Mouse (Mus musculus): ENCODE measurements around the gene Gm10382. TPM values are rescaled to one million over a fixed set of nuclear protein-coding genes. Genes with fewer than 3 reads are reported as not detected.

Gene Gm10382
- total and polyA plus RNA-seq, 3 experiments = 0.65 to 0.96 TPM; not detected in 1

GRCm38 (mm10) chr5:125358270-125358608, 30.9 kb upstream of the Gm10382 start:
- Histone ChIP-seq H3K9me3 (replicated peaks; ENCODE audit: insufficient read depth, low read length) (no peaks in the 10 kb centered on the region), H3K4me1 (ENCODE audit: control insufficient read depth in 1 of 2, insufficient read depth in 2 of 2, low read length in 2 of 2) (peaks cover 0 to 11% of the 10 kb centered on the region in 2 experiments; a peak in 2 of 4 replicates), H3K9ac (ENCODE audit: control insufficient read depth, low read depth, low read length, poor library complexity, severe bottlenecking) (peak overlapping the region; percentile 41; the same call in 1 of the 2 replicates), H3K4me3 (ENCODE audit: control insufficient read depth in 1 of 2, insufficient read depth in 1 of 2, low read depth in 2 of 2, low read length in 2 of 2) (peak overlapping the region; percentile 36 to 47), H3K27ac (ENCODE audit: control insufficient read depth, low read depth, low read length) (peak overlapping the region; percentile 77), H3K79me2 (ENCODE audit: control insufficient read depth, insufficient read depth, low read length, poor library complexity) (no peaks in the 10 kb centered on the region), H3K36me3 (ENCODE audit: control insufficient read depth in 1 of 2, insufficient read depth in 2 of 2, low read length in 2 of 2) (peaks cover 0 to 4% of the 10 kb centered on the region in 2 experiments; a peak in 2 of 4 replicates), H3K27me3 (ENCODE audit: control insufficient read depth in 1 of 2, insufficient read depth in 2 of 2, low read length in 2 of 2) (no peaks in the 10 kb centered on the region)
- DNase-seq (ENCODE audit: low read depth, low spot score) = peak; percentile 99
- TF ChIP-seq TCF12 (IDR thresholded peaks at IDR 0.05; ENCODE audit: low read depth, low read length) (peak; percentile 83), TBP (IDR thresholded peaks at IDR 0.05; ENCODE audit: low read depth, low read length) (peak; percentile 51; the same call in 1 of the 2 replicates), GATA1 (IDR thresholded peaks at IDR 0.05; ENCODE audit: low read depth, low read length) (peak; percentile 91), USF1 (IDR thresholded peaks at IDR 0.05; ENCODE audit: low read depth, low read length) (peak; percentile 59), RCOR1 (IDR thresholded peaks at IDR 0.05; ENCODE audit: low read depth, low read length) (peak; percentile 99), POLR2A (IDR thresholded peaks at IDR 0.05; ENCODE audit: control insufficient read depth in 1 of 2, insufficient read depth in 1 of 2, low read depth in 1 of 2, low read length in 2 of 2, poor library complexity in 1 of 2) (peak in 1 of 2 experiments; percentile 36; a peak in 1 of 4 replicates), BHLHE40 (IDR thresholded peaks at IDR 0.05; ENCODE audit: borderline replicate concordance, low read depth, low read length) (peak; percentile 81), TAL1 (IDR thresholded peaks at IDR 0.05; ENCODE audit: low read length) (peak; percentile 76), NRF1 (IDR thresholded peaks at IDR 0.05; ENCODE audit: insufficient read depth, low read depth, low read length, poor library complexity, severe bottlenecking) (no peak), MXI1 (IDR thresholded peaks at IDR 0.05; ENCODE audit: low read depth, low read length) (peak; percentile 75; the same call in 1 of the 2 replicates), RAD21 (IDR thresholded peaks at IDR 0.05; ENCODE audit: low read depth, low read length) (peak; percentile 11), MAZ (IDR thresholded peaks at IDR 0.05; ENCODE audit: low read depth, low read length) (peak; percentile 89), MEF2A (IDR thresholded peaks at IDR 0.05; ENCODE audit: extremely low read depth, insufficient replicate concordance, low read depth, low read length, poor library complexity, severe bottlenecking) (no peak), ELF1 (IDR thresholded peaks at IDR 0.05; ENCODE audit: low read depth, low read length) (peak; percentile 77), POLR2AphosphoS2 (IDR thresholded peaks at IDR 0.05; ENCODE audit: low read length) (no peak), NELFE (IDR thresholded peaks at IDR 0.05; ENCODE audit: low read depth, low read length) (no peak), MAFK (IDR thresholded peaks at IDR 0.05; ENCODE audit: borderline replicate concordance, low read depth, low read length) (peak; percentile 60; the same call in 1 of the 2 replicates), HCFC1 (IDR thresholded peaks at IDR 0.05; ENCODE audit: low read depth, low read length) (no peak; the same call in 1 of the 2 replicates), ZMIZ1 (IDR thresholded peaks at IDR 0.05; ENCODE audit: low read depth, low read length) (no peak), MYC (IDR thresholded peaks at IDR 0.05; ENCODE audit: low read depth, low read length) (peak; percentile 85), MAX (IDR thresholded peaks at IDR 0.05; ENCODE audit: low read length) (peak; percentile 88), SIN3A (IDR thresholded peaks at IDR 0.05; ENCODE audit: low read length) (peak; percentile 87), EP300 (IDR thresholded peaks at IDR 0.05; ENCODE audit: low read depth in 1 of 2, low read length in 2 of 2) (peak; percentile 91 to 94), KAT2A (conservative IDR thresholded peaks at IDR 0.05; ENCODE audit: low read depth, low read length) (peak; percentile 30; the same call in 1 of the 2 replicates), SMC3 (IDR thresholded peaks at IDR 0.05; ENCODE audit: low read depth, low read length) (peak; percentile 38), CTCF (IDR thresholded peaks at IDR 0.05 in 2 of 3, conservative IDR thresholded peaks at IDR 0.05 in 1 of 3; ENCODE audit: control insufficient read depth in 1 of 3, insufficient read depth in 1 of 3, low read depth in 2 of 3, low read length in 3 of 3, poor library complexity in 1 of 3, severe bottlenecking in 1 of 3) (peak in 1 of 3 experiments; percentile 44; a peak in 2 of 6 replicates), ETS1 (IDR thresholded peaks at IDR 0.05; ENCODE audit: low read depth, low read length) (peak; percentile 85), MYB (IDR thresholded peaks at IDR 0.05; ENCODE audit: low read depth, low read length) (no peak)

All from MEL (cell line).